Mouse (Mus musculus): Measurements from ENCODE around the gene Lmx1b. TPM values are rescaled to one million over a fixed set of nuclear protein-coding genes. Genes with fewer than 3 reads are reported as not detected.

The Lmx1b gene
- total and polyA plus RNA-seq, 2 experiments from 2014 or later = 2.1 to 17.3 TPM

DNA sequence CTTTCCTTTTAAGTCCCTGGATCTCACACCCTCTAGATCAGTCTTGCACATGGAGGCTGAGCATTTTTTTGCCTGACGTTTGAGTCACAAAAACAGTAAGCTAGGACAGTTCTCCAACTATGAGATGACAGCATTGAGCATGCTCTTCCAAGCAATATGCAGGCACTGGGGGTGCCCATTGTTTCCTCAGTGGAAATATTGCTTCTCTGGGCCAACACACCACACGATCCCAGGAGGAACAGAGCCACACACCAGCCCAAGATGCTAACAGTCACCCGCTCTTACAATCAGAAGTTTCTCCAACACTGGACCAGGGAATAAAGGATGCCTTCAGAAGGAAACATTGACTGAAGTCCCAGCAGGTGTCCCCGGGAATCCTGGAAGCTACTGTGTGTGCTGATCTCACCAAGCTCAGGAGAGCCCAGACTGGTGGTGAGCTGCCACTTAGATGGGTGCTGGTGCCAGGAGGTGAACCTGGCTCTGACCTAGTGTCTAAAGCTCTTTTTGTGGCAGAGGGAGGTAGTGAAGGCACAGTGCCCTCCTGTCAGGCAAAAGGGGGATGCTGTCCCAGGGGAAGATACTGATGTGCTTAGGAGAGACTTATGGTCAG is 5.7 kb downstream of the Lmx1b start:
- no peak overlapping the region for H3K9ac ChIP-seq (replicated peaks; ENCODE audit: low read length)
- no peak overlapping the region for H3K27ac ChIP-seq
- H3K36me3 ChIP-seq (ENCODE audit: insufficient read depth, low read length) = no peaks in the 10 kb centered on the region
- DNase-seq (ENCODE audit: low spot score) (no peak), ATAC-seq (no peak)
- H3K27me3 ChIP-seq (ENCODE audit: insufficient read depth, low read length) = peaks cover 85% of the 10 kb centered on the region
- 0 out of 2 replicates have a peak overlapping the region, but pooled peaks have one; percentile 21 for H3K4me2 ChIP-seq (ENCODE audit: low read depth, low read length)
- no peaks in the 10 kb centered on the region for H3K9me3 ChIP-seq (ENCODE audit: low read length)
- 21% methylated on average over 4 of the region's 4 CpGs for WGBS
- no peak for TF ChIP-seq CTCF (IDR thresholded peaks at IDR 0.05; ENCODE audit: low read depth)
- H3K4me1 ChIP-seq (ENCODE audit: insufficient read depth, low read length) = no peaks in the 10 kb centered on the region
- no peak overlapping the region for H3K4me3 ChIP-seq (ENCODE audit: low read length)

DNA sequence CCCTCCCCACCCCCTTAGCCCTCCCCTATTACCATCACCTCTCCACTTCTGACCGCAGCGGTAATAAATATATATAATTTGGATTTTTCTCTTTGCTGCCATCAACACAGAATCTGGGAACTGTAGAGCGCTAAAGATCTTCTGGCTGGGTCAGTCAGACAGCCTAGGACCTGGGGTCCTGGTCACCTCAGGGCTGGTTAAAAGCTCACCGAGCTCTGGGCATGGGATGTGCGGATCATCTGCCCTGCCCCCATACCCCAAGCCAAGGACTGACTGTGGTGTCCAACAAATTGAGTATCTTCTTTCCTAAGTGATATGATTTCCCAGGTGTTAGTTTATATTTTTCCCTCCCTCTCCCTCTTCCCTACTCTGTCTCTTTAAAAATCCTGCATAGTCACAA is 6.4 kb downstream of the Lmx1b start:
- no peak for ATAC-seq

DNA sequence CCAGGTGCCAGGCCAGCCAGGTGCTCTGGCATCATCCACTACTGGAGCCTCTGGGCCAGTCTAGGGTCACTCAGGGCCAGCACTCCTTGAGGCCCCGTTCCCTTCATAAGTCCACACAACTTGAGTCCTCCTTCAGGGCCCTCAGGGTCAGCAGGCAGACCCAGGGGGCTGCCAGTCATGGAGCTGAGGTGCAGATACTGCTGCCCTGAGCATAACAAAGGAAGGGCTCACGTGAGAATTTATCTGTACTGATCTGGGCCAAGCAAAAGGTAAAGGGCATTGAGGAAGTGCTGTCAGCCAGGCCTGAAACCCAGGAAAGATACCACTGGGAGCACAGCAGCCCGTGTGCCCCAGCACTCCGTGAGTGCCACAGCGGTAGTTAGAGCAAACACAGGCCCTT is 7.1 kb downstream of the Lmx1b start:
- Histone ChIP-seq H3K9me3 (ENCODE audit: low read length) (no peaks in the 10 kb centered on the region), H3K4me3 (ENCODE audit: low read length) (no peak overlapping the region), H3K9ac (replicated peaks; ENCODE audit: low read length) (no peak overlapping the region), H3K4me2 (ENCODE audit: low read depth, low read length) (no peak overlapping the region), H3K27ac (no peak overlapping the region), H3K36me3 (ENCODE audit: insufficient read depth, low read length) (no peaks in the 10 kb centered on the region), H3K4me1 (ENCODE audit: insufficient read depth, low read length) (no peaks in the 10 kb centered on the region), H3K27me3 (ENCODE audit: insufficient read depth, low read length) (peaks cover 87% of the 10 kb centered on the region)
- 11% methylated on average over 5 of the region's 5 CpGs for WGBS
- no peak for TF ChIP-seq CTCF (IDR thresholded peaks at IDR 0.05; ENCODE audit: low read depth)
- DNase-seq (ENCODE audit: low spot score) (no peak), ATAC-seq (0 out of 2 replicates have a peak, but pooled peaks have one; percentile 13)

More for the DNA sequence above, 6.4 kb downstream of the Lmx1b start:
- no peak overlapping the region for H3K4me3 ChIP-seq (ENCODE audit: low read length)
- WGBS = 23% methylated on average over 5 of the region's 5 CpGs
- H3K4me1 ChIP-seq (ENCODE audit: insufficient read depth, low read length) = no peaks in the 10 kb centered on the region
- H3K27ac ChIP-seq = no peak overlapping the region
- H3K4me2 ChIP-seq (ENCODE audit: low read depth, low read length) = no peak overlapping the region
- H3K9ac ChIP-seq (replicated peaks; ENCODE audit: low read length) = no peak overlapping the region
- H3K27me3 ChIP-seq (ENCODE audit: insufficient read depth, low read length) = peaks cover 88% of the 10 kb centered on the region
- DNase-seq (ENCODE audit: low spot score) = no peak
- H3K9me3 ChIP-seq (ENCODE audit: low read length) = no peaks in the 10 kb centered on the region
- no peaks in the 10 kb centered on the region for H3K36me3 ChIP-seq (ENCODE audit: insufficient read depth, low read length)
- no peak for TF ChIP-seq CTCF (IDR thresholded peaks at IDR 0.05; ENCODE audit: low read depth)

DNA sequence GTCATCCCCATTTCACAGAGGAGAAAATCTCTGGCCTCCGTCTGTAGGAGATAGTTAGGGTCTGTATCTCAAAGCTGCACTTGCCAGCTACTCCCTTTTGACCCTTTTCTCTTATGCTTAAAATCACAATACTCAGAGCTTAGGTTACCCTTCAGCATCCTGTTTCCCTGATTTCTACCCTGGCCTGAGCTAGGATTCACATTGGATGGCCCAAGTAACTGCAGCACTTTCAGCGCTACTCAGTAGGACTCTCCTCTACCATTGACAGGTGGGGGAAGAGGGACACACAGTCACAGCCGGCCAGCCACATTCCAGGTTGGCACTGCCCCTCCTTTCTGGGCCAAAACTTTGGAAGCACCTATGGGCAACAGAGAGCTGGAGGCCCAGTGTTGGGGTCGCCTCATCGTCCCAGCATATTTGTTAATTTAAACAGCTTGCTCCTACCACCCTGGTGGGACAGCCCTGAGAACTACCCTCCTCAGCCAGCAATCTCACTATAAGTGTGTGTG is 7.7 kb downstream of the Lmx1b start:
- Histone ChIP-seq H3K4me2 (ENCODE audit: low read depth, low read length) (peak overlapping the region; percentile 42; the same call in 1 of the 2 replicates), H3K27me3 (ENCODE audit: insufficient read depth, low read length) (peaks cover 81% of the 10 kb centered on the region), H3K4me3 (ENCODE audit: low read length) (no peak overlapping the region), H3K36me3 (ENCODE audit: insufficient read depth, low read length) (no peaks in the 10 kb centered on the region), H3K9ac (replicated peaks; ENCODE audit: low read length) (no peak overlapping the region), H3K9me3 (ENCODE audit: low read length) (no peaks in the 10 kb centered on the region), H3K27ac (no peak overlapping the region), H3K4me1 (ENCODE audit: insufficient read depth, low read length) (no peaks in the 10 kb centered on the region)
- 16% methylated on average over 5 of the region's 5 CpGs for WGBS
- DNase-seq (ENCODE audit: low spot score) (no peak), ATAC-seq (peak; percentile 27; the same call in 1 of the 2 replicates)
- no peak for TF ChIP-seq CTCF (IDR thresholded peaks at IDR 0.05; ENCODE audit: low read depth)

DNA sequence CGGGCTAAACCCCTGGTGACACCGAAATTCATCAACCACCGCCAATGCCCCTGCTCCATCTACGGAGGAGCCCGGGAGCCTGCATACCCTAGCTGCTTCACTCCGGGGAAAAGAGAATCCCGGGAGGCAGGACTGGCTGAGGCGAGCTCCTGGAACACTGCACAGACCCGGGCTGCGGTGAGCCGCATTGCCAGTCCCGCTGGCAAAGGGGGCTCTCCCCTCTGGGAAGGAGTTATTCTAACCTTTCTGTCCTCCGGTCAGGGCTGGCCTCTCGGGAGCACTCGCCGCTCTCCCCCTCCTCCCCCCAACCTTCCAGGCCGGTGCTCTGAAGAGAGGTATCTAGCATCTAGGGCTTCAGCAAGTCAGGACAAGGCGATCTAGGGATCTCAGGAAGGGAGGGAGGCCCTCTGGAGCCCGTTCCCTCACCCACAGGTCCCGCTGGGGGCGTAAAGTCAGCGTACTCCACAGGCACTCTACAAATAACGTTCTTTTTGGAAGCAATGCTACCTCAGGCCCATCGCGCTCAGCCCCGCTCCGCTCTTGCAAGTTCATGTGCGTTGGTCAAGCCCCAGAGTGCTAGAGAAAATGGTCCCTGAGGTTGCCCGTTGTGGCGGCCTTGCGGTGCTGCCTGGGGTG is 8.5 kb downstream of the Lmx1b start:
- ATAC-seq (no peak), DNase-seq (ENCODE audit: low spot score) (no peak)
- peak overlapping the region; percentile 42 for H3K4me2 ChIP-seq (ENCODE audit: low read depth, low read length)
- H3K27ac ChIP-seq = no peak overlapping the region
- WGBS = 1% methylated on average over 28 of the region's 31 CpGs
- no peaks in the 10 kb centered on the region for H3K36me3 ChIP-seq (ENCODE audit: insufficient read depth, low read length)
- peak overlapping the region; percentile 13; the same call in 1 of the 2 replicates for H3K9ac ChIP-seq (replicated peaks; ENCODE audit: low read length)
- no peaks in the 10 kb centered on the region for H3K9me3 ChIP-seq (ENCODE audit: low read length)
- no peak for TF ChIP-seq CTCF (IDR thresholded peaks at IDR 0.05; ENCODE audit: low read depth)
- no peaks in the 10 kb centered on the region for H3K4me1 ChIP-seq (ENCODE audit: insufficient read depth, low read length)
- peak overlapping the region; percentile 11 for H3K4me3 ChIP-seq (ENCODE audit: low read length)
- peaks cover 74% of the 10 kb centered on the region for H3K27me3 ChIP-seq (ENCODE audit: insufficient read depth, low read length)

DNA sequence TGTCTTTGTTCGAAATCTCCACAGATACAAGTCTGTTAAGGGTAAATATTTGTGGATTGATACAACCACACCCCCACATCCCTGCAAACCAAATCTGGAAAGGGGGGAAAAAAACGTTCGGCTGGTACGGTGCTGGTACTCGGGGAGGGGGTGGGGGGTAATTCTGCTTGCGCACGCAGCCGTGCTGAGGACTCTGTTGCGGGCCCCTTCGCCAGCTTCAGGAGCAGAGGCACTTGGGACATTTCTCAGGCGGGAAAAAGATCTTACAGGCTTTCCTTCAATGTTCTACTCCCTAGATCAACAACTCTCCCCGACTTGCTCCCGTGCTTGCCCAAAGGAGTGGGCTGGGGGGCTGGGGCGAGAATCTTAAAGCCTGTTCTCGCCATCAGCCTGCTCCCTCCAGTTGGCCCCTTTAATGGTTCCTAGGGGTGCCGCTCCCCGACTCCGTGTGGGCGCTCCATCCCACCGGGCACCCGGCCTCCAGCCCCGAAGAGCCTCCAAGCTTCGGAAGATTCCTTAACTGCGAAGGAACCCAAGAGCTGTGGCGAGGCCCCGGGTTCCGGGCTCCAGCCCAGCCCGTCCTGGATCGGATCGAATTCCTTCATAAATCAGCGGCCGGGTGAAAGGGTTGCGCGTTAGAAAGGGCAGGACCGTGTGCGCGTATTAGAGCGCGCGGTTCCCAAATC is 9.1 kb downstream of the Lmx1b start:
- H3K4me1 ChIP-seq (ENCODE audit: insufficient read depth, low read length) = no peaks in the 10 kb centered on the region
- WGBS = under 1% methylated on average over 40 of the region's 40 CpGs
- ATAC-seq (no peak), DNase-seq (ENCODE audit: low spot score) (no peak)
- H3K27me3 ChIP-seq (ENCODE audit: insufficient read depth, low read length) = peaks cover 74% of the 10 kb centered on the region
- no peak overlapping the region for H3K27ac ChIP-seq
- H3K36me3 ChIP-seq (ENCODE audit: insufficient read depth, low read length) = no peaks in the 10 kb centered on the region
- H3K9me3 ChIP-seq (ENCODE audit: low read length) = no peaks in the 10 kb centered on the region
- peak overlapping the region; percentile 11; the same call in 1 of the 2 replicates for H3K4me3 ChIP-seq (ENCODE audit: low read length)
- H3K9ac ChIP-seq (replicated peaks; ENCODE audit: low read length) = peak overlapping the region; percentile 13; the same call in 1 of the 2 replicates
- TF ChIP-seq CTCF (IDR thresholded peaks at IDR 0.05; ENCODE audit: low read depth) = no peak
- peak overlapping the region; percentile 42 for H3K4me2 ChIP-seq (ENCODE audit: low read depth, low read length)
